16 mouse cellular contexts compared by ENCODE assay signal in the genomic region with DNA sequence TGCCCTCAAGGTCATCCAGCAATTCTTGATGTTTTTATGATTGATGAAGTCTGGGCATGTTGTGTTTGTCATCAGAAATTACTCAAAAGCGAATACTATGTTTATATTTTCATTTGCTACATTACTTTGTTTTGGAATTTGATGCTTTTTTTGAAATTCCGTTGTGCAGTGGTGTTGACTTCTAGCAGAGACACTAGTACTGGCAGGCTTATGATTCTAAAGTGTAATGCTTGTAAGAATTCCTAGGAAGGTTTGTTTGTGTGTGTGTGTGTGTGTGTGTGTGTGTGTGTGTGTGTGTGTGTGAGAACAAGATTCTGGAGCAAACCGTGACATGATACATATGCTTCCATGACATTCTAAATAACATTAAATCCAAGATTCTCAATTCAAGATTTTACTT.
"Had no signal": no experiment of that assay in that cellular context is flagged by ENCODE, and none has a peak within 500 bp of the region (broad histone marks: within the 10 kb centered on the region; RNA-seq: fewer than 3 reads in every experiment).

No protein-coding gene starts in this region.

- H3K4me3 ChIP-seq: neural tube, embryonic 13.5 days; neural tube, embryonic 15.5 days; stomach, embryonic 15.5 days had no signal

- DNase-seq: retina, postnatal 1 day; right cerebral cortex, adult 18-20 months; right cerebral cortex, postnatal 14 days; right cerebral cortex, postnatal 25 days; right cerebral cortex, postnatal 4 days; spleen, adult 18-20 months; thymus, adult 18-20 months; thymus, adult 2 months; thymus, postnatal 14 days; thymus, postnatal 25 days; thymus, postnatal 36 days; thymus, postnatal 4 days had no signal

- H3K9me3 ChIP-seq: neural tube, embryonic 13.5 days; neural tube, embryonic 15.5 days; stomach, embryonic 15.5 days had no signal

- H3K36me3 ChIP-seq: neural tube, embryonic 13.5 days; neural tube, embryonic 15.5 days; stomach, embryonic 15.5 days had no signal

- H3K9ac ChIP-seq: neural tube, embryonic 13.5 days; neural tube, embryonic 15.5 days; stomach, embryonic 15.5 days had no signal

- H3K4me2 ChIP-seq: neural tube, embryonic 13.5 days; neural tube, embryonic 15.5 days; stomach, embryonic 15.5 days had no signal

- H3K27me3 ChIP-seq: neural tube, embryonic 13.5 days; neural tube, embryonic 15.5 days; stomach, embryonic 15.5 days had no signal

- H3K4me1 ChIP-seq: neural tube, embryonic 13.5 days; neural tube, embryonic 15.5 days; stomach, embryonic 15.5 days had no signal

- H3K27ac ChIP-seq: neural tube, embryonic 13.5 days; neural tube, embryonic 15.5 days; stomach, embryonic 15.5 days; stomach, postnatal 0 days had no signal
